ENCODE assay signal across 9 mouse cellular contexts in the genomic region with DNA sequence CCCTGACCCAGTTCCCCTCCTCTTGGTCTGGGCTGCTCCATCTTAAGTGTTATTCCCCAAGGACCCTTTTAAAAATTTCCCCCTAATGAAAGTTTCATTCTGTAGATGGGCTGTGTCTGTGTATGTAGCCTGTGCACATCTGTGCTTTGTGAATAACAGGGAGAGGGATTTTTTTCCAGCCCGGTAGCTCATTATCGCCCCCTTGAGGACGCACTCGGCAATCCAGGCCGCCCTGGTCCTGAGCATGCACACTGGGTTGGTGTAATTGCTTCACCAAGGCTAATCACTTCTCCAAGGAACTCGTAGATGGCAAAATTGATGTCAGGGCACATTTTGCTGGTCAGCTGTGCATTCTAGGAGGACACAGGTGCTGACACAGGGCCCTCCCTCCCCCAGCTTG. TPM values are rescaled to one million over a fixed set of nuclear protein-coding genes. Genes with fewer than 3 reads are reported as not detected.
DNase-seq lines count a peak whose midpoint lies in the region; ATAC-seq and TF ChIP-seq lines count a peak whose summit lies in the region.
"Had no signal": no experiment of that assay in that cellular context is flagged by ENCODE, and none has a peak within 500 bp of the region (broad histone marks: within the 10 kb centered on the region; RNA-seq: fewer than 3 reads in every experiment).

No protein-coding gene starts in this region.

- H3K4me1 ChIP-seq in heart, postnatal 0 days (ENCODE audit: control insufficient read depth, insufficient read depth) = no peaks in the 10 kb centered on the region
- no peaks in the 10 kb centered on the region for H3K4me1 ChIP-seq in heart, embryonic 12.5 days (replicated peaks)
- no peaks in the 10 kb centered on the region for H3K4me1 ChIP-seq in bone marrow macrophage, adult 2 months (ENCODE audit: control insufficient read depth, insufficient read depth, low read length)

- peaks cover 77% of the 10 kb centered on the region for H3K27me3 ChIP-seq in heart, postnatal 0 days (ENCODE audit: control insufficient read depth, insufficient read depth, low read length)
- H3K27me3 ChIP-seq in heart, embryonic 12.5 days (replicated peaks) = peaks cover 100% of the 10 kb centered on the region

- H3K9ac ChIP-seq in heart, postnatal 0 days (replicated peaks; ENCODE audit: low read depth, low read length) = no peak overlapping the region
- H3K9ac ChIP-seq in heart, embryonic 12.5 days = no peak overlapping the region
- H3K9ac ChIP-seq: limb, embryonic 12.5 days had no signal

- no peak for DNase-seq in heart, postnatal 0 days (ENCODE audit: low spot score)
- peak; percentile 26 for DNase-seq in right cerebral cortex, postnatal 25 days
- DNase-seq in right cerebral cortex, postnatal 36 days (ENCODE audit: low spot score in 2 of 2) = no peak
- DNase-seq in hindlimb bud, embryonic 11.5 days (ENCODE audit: extremely low spot score, low read depth, low spot score) = peak; percentile 37

- ATAC-seq in heart, postnatal 0 days (ENCODE audit: insufficient read depth, low read depth) = no peak
- ATAC-seq in heart, embryonic 12.5 days (ENCODE audit: insufficient number of reproducible peaks, low FRiP score) = no peak
- ATAC-seq in megakaryocyte-erythroid progenitor cell, adult 5-6 weeks (replicated peaks; ENCODE audit: low FRiP score, low TSS enrichment, poor library complexity, severe bottlenecking) = peak; percentile 45; the same call in 1 of the 2 replicates
- ATAC-seq in megakaryocyte, adult 5-6 weeks (ENCODE audit: poor library complexity, severe bottlenecking) = no peak

- H3K36me3 ChIP-seq in heart, postnatal 0 days (replicated peaks; ENCODE audit: control insufficient read depth, insufficient read depth, low read length) = no peaks in the 10 kb centered on the region
- H3K36me3 ChIP-seq in heart, embryonic 12.5 days = no peaks in the 10 kb centered on the region
- H3K36me3 ChIP-seq: limb, embryonic 12.5 days had no signal

- TF ChIP-seq CTCF in heart, postnatal 0 days (IDR thresholded peaks at IDR 0.05; ENCODE audit: low read depth) = peak; percentile 34
- peak; percentile 86 for TF ChIP-seq CTCF in bone marrow macrophage, adult 2 months (IDR thresholded peaks at IDR 0.05; ENCODE audit: low read depth, low read length)

- no peak for TF ChIP-seq POLR2A in bone marrow macrophage, adult 2 months (IDR thresholded peaks at IDR 0.05; ENCODE audit: borderline replicate concordance, low read depth, low read length)

- H3K4me3 ChIP-seq in heart, postnatal 0 days (ENCODE audit: low read depth, low read length) = no peak overlapping the region
- H3K4me3 ChIP-seq in heart, embryonic 12.5 days = no peak overlapping the region
- no peak overlapping the region for H3K4me3 ChIP-seq in bone marrow macrophage, adult 2 months (ENCODE audit: insufficient read depth, low read length)
- H3K4me3 ChIP-seq: limb, embryonic 12.5 days had no signal

- no peak overlapping the region for H3K27ac ChIP-seq in heart, postnatal 0 days (ENCODE audit: low read depth)
- H3K27ac ChIP-seq in heart, embryonic 12.5 days (ENCODE audit: poor library complexity, severe bottlenecking) = no peak overlapping the region
- no peak overlapping the region for H3K27ac ChIP-seq in bone marrow macrophage, adult 2 months (ENCODE audit: insufficient read depth, low read depth, low read length)
- H3K27ac ChIP-seq: limb, embryonic 12.5 days had no signal

- TF ChIP-seq EP300 in heart, postnatal 0 days (IDR thresholded peaks at IDR 0.05; ENCODE audit: low read depth) = no peak

- no peak overlapping the region for H3K4me2 ChIP-seq in heart, postnatal 0 days (ENCODE audit: low read depth, low read length)
- no peak overlapping the region for H3K4me2 ChIP-seq in heart, embryonic 12.5 days
- H3K4me2 ChIP-seq: limb, embryonic 12.5 days had no signal

- 8% methylated on average over 6 of the region's 6 CpGs for WGBS in heart, postnatal 0 days
- WGBS in heart, embryonic 12.5 days = 9% methylated on average over 6 of the region's 6 CpGs

- H3K9me3 ChIP-seq in heart, postnatal 0 days (replicated peaks; ENCODE audit: control insufficient read depth, low read length) = no peaks in the 10 kb centered on the region
- H3K9me3 ChIP-seq in heart, embryonic 12.5 days (replicated peaks) = no peaks in the 10 kb centered on the region
- H3K9me3 ChIP-seq: limb, embryonic 12.5 days had no signal

RNA-seq across cellular contexts. Expression of a gene that starts 14.3 kb away (rescaled TPM):
- 0.08 and 0.19 TPM in 2 replicates for total RNA-seq in heart, postnatal 0 days (2014; rRNA removed; ENCODE audit: low replicate concordance)
- not detected in 2 replicates for polyA plus RNA-seq in heart, postnatal 0 days (2015; fragmentation: Nextera tagmentation; extraction: Ambion mirVana)
- polyA plus RNA-seq in heart, embryonic 12.5 days (2016; fragmentation: Nextera tagmentation; extraction: Ambion mirVana) = 0.10 and 0.14 TPM in 2 replicates
- polyA plus RNA-seq in bone marrow macrophage, adult 2 months (2012; ENCODE audit: insufficient read depth, insufficient read length, missing spikeins) = not detected in 2 replicates
- not detected in 2 replicates for total RNA-seq in megakaryocyte-erythroid progenitor cell, adult 5-6 weeks (2014; fragmentation: Nextera tagmentation)
- not detected in 2 replicates for total RNA-seq in megakaryocyte-erythroid progenitor cell, adult 5-6 weeks (2017)
- total RNA-seq in megakaryocyte, adult 5-6 weeks (2015) = 0.09 TPM in 1 of 2 replicates, not detected in the other
- 0.16 TPM in 1 of 2 replicates, not detected in the other for total RNA-seq in megakaryocyte, adult 5-6 weeks (2017)

Comparison
In these comparisons a context has a peak if more than half of its experiments do, and no peak if none do; other contexts are left out.
1. DNase-seq: peak in right cerebral cortex, postnatal 25 days (single experiment) and hindlimb bud, embryonic 11.5 days (single experiment); none in heart, postnatal 0 days (single experiment) and right cerebral cortex, postnatal 36 days (0 of 2).